Mouse (Mus musculus): ENCODE measurements around the gene Gm21876.
"Not testable (repeated sequence)": the region's sequence is repeated elsewhere in the genome, so short reads cannot be mapped to it uniquely, and the experiment has no call there.

The Gm21876 gene

GRCm38 (mm10) chrX:21175553-21175952, at the start of gene Gm21876:
TSS of gene Gm21876 (minus strand) at chrX:21175653.
- DNase-seq (ENCODE audit: low read depth in 2 of 2, low spot score in 2 of 2), result no peak

- no peak for DNase-seq (ENCODE audit: low read depth in 2 of 2, low spot score in 2 of 2)
Observed at GRCm38 (mm10) chrX:21220422-21220821, 45.0 kb upstream of the Gm21876 start.

- DNase-seq (ENCODE audit: low read depth in 2 of 2, low spot score in 2 of 2), result not testable (repeated sequence)
Observed at GRCm38 (mm10) chrX:21146675-21147074, 28.8 kb downstream of the Gm21876 start.
